17 mouse cellular contexts compared by ENCODE assay signal in genomic region chr10:14119201-14119600, GRCm38 (mm10).
"Had no signal": no experiment of that assay in that cellular context is flagged by ENCODE, and none has a peak within 500 bp of the region (broad histone marks: within the 10 kb centered on the region; RNA-seq: fewer than 3 reads in every experiment).

No protein-coding gene starts in this region.

- H3K36me3 ChIP-seq: lung, embryonic 15.5 days; midbrain, embryonic 13.5 days; midbrain, embryonic 15.5 days; neural tube, embryonic 12.5 days; stomach, embryonic 15.5 days had no signal

- DNase-seq: lung, adult 2 months; lung, postnatal 14 days; lung, postnatal 36 days; right cerebral cortex, postnatal 14 days; thymus, adult 2 months; thymus, postnatal 25 days; thymus, postnatal 4 days had no signal

- ATAC-seq: lung, postnatal 0 days; midbrain, embryonic 13.5 days; midbrain, embryonic 15.5 days had no signal

- H3K4me1 ChIP-seq: lung, embryonic 15.5 days; midbrain, embryonic 13.5 days; midbrain, embryonic 15.5 days; neural tube, embryonic 12.5 days; stomach, embryonic 15.5 days had no signal

- H3K9ac ChIP-seq: lung, embryonic 15.5 days; midbrain, embryonic 13.5 days; midbrain, embryonic 15.5 days; neural tube, embryonic 12.5 days; stomach, embryonic 15.5 days had no signal

- H3K9me3 ChIP-seq: lung, embryonic 15.5 days; megakaryocyte, embryonic 14.5 days; midbrain, embryonic 13.5 days; midbrain, embryonic 15.5 days; neural tube, embryonic 12.5 days; stomach, embryonic 15.5 days had no signal

- H3K27ac ChIP-seq: lung, embryonic 15.5 days; macrophage; midbrain, embryonic 13.5 days; midbrain, embryonic 15.5 days; neural tube, embryonic 12.5 days; stomach, embryonic 15.5 days; stomach, postnatal 0 days had no signal

- H3K27me3 ChIP-seq: lung, embryonic 15.5 days; megakaryocyte, embryonic 14.5 days; midbrain, embryonic 13.5 days; midbrain, embryonic 15.5 days; neural tube, embryonic 12.5 days; stomach, embryonic 15.5 days had no signal

- H3K4me2 ChIP-seq: lung, embryonic 15.5 days; midbrain, embryonic 11.5 days; midbrain, embryonic 13.5 days; midbrain, embryonic 15.5 days; neural tube, embryonic 12.5 days; stomach, embryonic 15.5 days had no signal

- H3K4me3 ChIP-seq: lung, embryonic 15.5 days; megakaryocyte, embryonic 14.5 days; midbrain, embryonic 13.5 days; midbrain, embryonic 15.5 days; neural tube, embryonic 12.5 days; stomach, embryonic 15.5 days had no signal
